Comparison of ENCODE assay signal across 8 mouse cellular contexts in the genomic region with DNA sequence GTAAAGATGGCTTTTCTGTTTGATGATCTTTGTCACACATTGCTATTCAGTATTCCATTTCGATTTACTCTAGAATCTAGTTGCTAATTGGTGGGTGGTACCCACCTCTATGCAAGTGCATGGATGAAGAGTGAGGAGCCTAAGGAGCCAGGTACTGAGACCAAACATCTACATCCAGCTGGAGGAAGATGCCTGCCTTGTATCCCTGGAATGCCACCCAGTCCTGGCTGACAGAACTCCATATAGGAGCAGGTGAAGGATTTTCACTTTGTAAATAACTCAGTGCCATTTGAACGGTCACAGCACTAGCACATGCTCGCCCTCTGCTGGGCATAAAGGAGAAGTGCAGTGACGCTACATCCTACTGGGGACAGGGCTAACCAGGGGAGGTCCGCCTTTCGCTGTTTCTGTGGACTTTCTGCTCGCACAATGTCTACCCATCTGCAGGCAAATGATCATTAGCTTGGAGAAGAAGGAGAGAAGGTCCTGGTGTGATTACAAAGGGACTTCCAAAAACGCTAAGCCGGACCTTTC. TPM values are rescaled to one million over a fixed set of nuclear protein-coding genes. Genes with fewer than 3 reads are reported as not detected.
DNase-seq lines count a peak whose midpoint lies in the region; ATAC-seq and TF ChIP-seq lines count a peak whose summit lies in the region.

No protein-coding gene starts in this region.

- 17% methylated on average over 9 of the region's 9 CpGs for WGBS in kidney, postnatal 0 days

- no peak overlapping the region for H3K4me3 ChIP-seq in kidney, postnatal 0 days (replicated peaks; ENCODE audit: low read depth, low read length)

- H3K27ac ChIP-seq in kidney, postnatal 0 days = no peak overlapping the region

- TF ChIP-seq CTCF in kidney, postnatal 0 days (IDR thresholded peaks at IDR 0.05; ENCODE audit: low read depth) = peak; percentile 97

- no peaks in the 10 kb centered on the region for H3K9me3 ChIP-seq in kidney, postnatal 0 days (replicated peaks; ENCODE audit: low read length)

- H3K4me1 ChIP-seq in kidney, postnatal 0 days (replicated peaks; ENCODE audit: insufficient read depth, low read length) = no peaks in the 10 kb centered on the region

- H3K9ac ChIP-seq in kidney, postnatal 0 days (ENCODE audit: low read depth, low read length) = no peak overlapping the region

- no peaks in the 10 kb centered on the region for H3K36me3 ChIP-seq in kidney, postnatal 0 days (ENCODE audit: insufficient read depth, low read length)

- DNase-seq in frontal cortex, postnatal 25 days (ENCODE audit: low spot score in 2 of 2) = no peak
- DNase-seq in urinary bladder, postnatal 25 days (ENCODE audit: low spot score) = peak; percentile 23
- no peak for DNase-seq in urinary bladder, postnatal 14 days (ENCODE audit: low spot score)
- peak; percentile 84 for DNase-seq in kidney, postnatal 0 days (ENCODE audit: low spot score)
- DNase-seq in thymus, postnatal 25 days = peak; percentile 6

- ATAC-seq in frontal cortex, adult (ENCODE audit: low TSS enrichment) = peak; percentile 58
- peak; percentile 69; the same call in 1 of the 2 replicates for ATAC-seq in erythroblast, adult 5-6 weeks (replicated peaks; ENCODE audit: low FRiP score, poor library complexity, severe bottlenecking)
- ATAC-seq in kidney, postnatal 0 days (replicated peaks; ENCODE audit: low FRiP score, low read depth) = no peak
- ATAC-seq in megakaryocyte progenitor cell, adult 5-6 weeks (replicated peaks; ENCODE audit: poor library complexity) = peak; percentile 96

- no peaks in the 10 kb centered on the region for H3K27me3 ChIP-seq in kidney, postnatal 0 days (ENCODE audit: insufficient read depth, low read length)

- H3K4me2 ChIP-seq in kidney, postnatal 0 days (ENCODE audit: low read length) = no peak overlapping the region

RNA-seq across cellular contexts. Expression of gene Kcna5, which starts 16.7 kb away (rescaled TPM):
- not detected in 2 replicates for total RNA-seq in erythroblast, adult 5-6 weeks (2015; ENCODE audit: low replicate concordance)
- not detected in 2 replicates for total RNA-seq in erythroblast, adult 5-6 weeks (2017; ENCODE audit: low replicate concordance)
- polyA plus RNA-seq in kidney, postnatal 0 days (2015; fragmentation: Nextera tagmentation; extraction: Ambion mirVana) = 3.0 and 3.5 TPM in 2 replicates
- not detected in 2 replicates for total RNA-seq in megakaryocyte progenitor cell, adult 5-6 weeks (2015)
- total RNA-seq in megakaryocyte progenitor cell, adult 5-6 weeks (2017) = not detected in 2 replicates

Comparison
In these comparisons a context has a peak if more than half of its experiments do, and no peak if none do; other contexts are left out.
1. DNase-seq: peak in urinary bladder, postnatal 25 days (single experiment), kidney, postnatal 0 days (single experiment) and thymus, postnatal 25 days (single experiment); none in frontal cortex, postnatal 25 days (0 of 2) and urinary bladder, postnatal 14 days (single experiment).